Mouse (Mus musculus) testis, adult 10 weeks (tissue): Measurements from ENCODE around the gene Olfr1370. TPM values are rescaled to one million over a fixed set of nuclear protein-coding genes. Genes with fewer than 3 reads are reported as not detected.

Source experiments
- polyA plus RNA-seq: library from polyadenylated mRNA; stranded (reverse); fragments of 350-450 nt; fragmentation: Illumina TruSeq; extraction: RNeasy Lipid Tissue Mini Kit (QIAGEN cat#74804); gene quantifications from one replicate; pipeline ENCODE4 v1.2.3, GENCODE M21; 2014; ENCODE audit warnings: low read depth, low replicate concordance

Gene Olfr1370
- not detected for polyA plus RNA-seq

GRCm38 (mm10) chr13:21074847-21075246 is at the start of gene Olfr1370:
Gene Olfr1370 (minus strand): TSS chr13:21074947.

GRCm38 (mm10) chr13:21111183-21111582 is 36.4 kb upstream of the Olfr1370 start, which contains the start of gene Olfr1369-ps1:
Gene Olfr1369-ps1 (plus strand): TSS chr13:21111483.

Other genes starting within 250 kb of the Olfr1370 start
- not detected for gene Olfr1369-ps1, start 36.5 kb upstream of the Olfr1370 start, polyA plus RNA-seq
- not detected for gene Olfr263, start 54.7 kb upstream of the Olfr1370 start, polyA plus RNA-seq
- 0.29 TPM for gene Olfr1368, start 70.9 kb upstream of the Olfr1370 start, polyA plus RNA-seq
- gene Trim27, start 104.5 kb upstream of the Olfr1370 start, polyA plus RNA-seq = 180 TPM
- not detected for gene Gpx5, start 217.8 kb upstream of the Olfr1370 start, polyA plus RNA-seq
- gene Gpx6, start 237.2 kb upstream of the Olfr1370 start, polyA plus RNA-seq = 42.6 TPM